Mouse (Mus musculus) G1E (cell line): ENCODE measurements around the gene Fanci.

ENCODE experiments used
- CTCF ChIP-seq: IDR thresholded peaks from 2 replicates; pipeline ENCODE4 v1.5.1; 2012; ENCODE audit warnings: low read depth, low read length, inconsistent platforms, mixed read lengths
- GATA1 ChIP-seq: IDR thresholded peaks from 2 replicates; pipeline ENCODE4 v1.6.1; 2012; ENCODE audit warnings: borderline replicate concordance, low read length, inconsistent platforms, mixed read lengths

DNA sequence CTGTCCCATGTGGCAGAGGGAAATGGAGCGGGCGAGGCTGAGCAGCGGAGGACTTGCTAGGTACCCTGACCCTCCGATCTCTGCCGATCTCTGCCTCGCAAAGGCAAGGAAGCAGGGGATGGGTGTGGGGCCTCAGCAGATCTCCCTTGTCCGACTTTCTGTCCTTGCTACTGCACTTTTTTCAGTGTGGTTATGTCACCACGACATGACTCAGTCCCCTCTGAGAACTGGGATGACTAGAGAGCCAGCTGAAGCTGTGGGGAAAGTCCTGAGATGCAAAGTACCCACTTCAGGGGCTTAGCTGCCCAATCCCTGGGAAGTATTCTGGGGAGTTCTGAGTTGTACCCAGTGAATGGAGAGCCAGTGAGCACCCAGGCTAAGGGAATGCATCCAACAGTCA, 4.6 kb upstream of the Fanci start:
- TF ChIP-seq CTCF: no peak
- no peak for TF ChIP-seq GATA1
